Mouse (Mus musculus): ENCODE data around the gene Zdhhc14. TPM values are rescaled to one million over a fixed set of nuclear protein-coding genes. Genes with fewer than 3 reads are reported as not detected.
A peak's percentile ranks its signal among the peaks of the same experiment; 100 is the strongest.

The Zdhhc14 gene
- polyA plus RNA-seq, 1 experiment from 2014 or later: 8.4 TPM

GRCm38 (mm10) chr17:5756855-5757254, 264.5 kb downstream of the Zdhhc14 start:
- no peak for ATAC-seq (ENCODE audit: low read depth)
- no peaks in the 10 kb centered on the region for H3K9me3 ChIP-seq
- H3K4me2 ChIP-seq: no peak overlapping the region
- H3K4me3 ChIP-seq: no peak overlapping the region
- no peak overlapping the region for H3K27ac ChIP-seq (replicated peaks)
- 0 out of 2 replicates have a peak, but pooled peaks cover 7% of the 10 kb centered on the region for H3K27me3 ChIP-seq
- H3K9ac ChIP-seq: no peak overlapping the region
- peaks cover 12% of the 10 kb centered on the region for H3K4me1 ChIP-seq (replicated peaks)
- H3K36me3 ChIP-seq: no peaks in the 10 kb centered on the region
- WGBS: 92% methylated on average over 15 of the region's 15 CpGs

- Histone ChIP-seq H3K9ac (no peak overlapping the region), H3K27me3 (no peaks in the 10 kb centered on the region), H3K4me3 (no peak overlapping the region), H3K27ac (replicated peaks) (no peak overlapping the region), H3K4me1 (replicated peaks) (peaks cover 7% of the 10 kb centered on the region), H3K4me2 (no peak overlapping the region), H3K9me3 (no peaks in the 10 kb centered on the region), H3K36me3 (no peaks in the 10 kb centered on the region)
- 81% methylated on average over 5 of the region's 5 CpGs for WGBS
- no peak for ATAC-seq (ENCODE audit: low read depth)
Observed at GRCm38 (mm10) chr17:5763768-5764167, 271.4 kb downstream of the Zdhhc14 start.

- H3K36me3 ChIP-seq: no peaks in the 10 kb centered on the region
- H3K9ac ChIP-seq: no peak overlapping the region
- H3K4me1 ChIP-seq (replicated peaks): peaks cover 7% of the 10 kb centered on the region
- no peaks in the 10 kb centered on the region for H3K9me3 ChIP-seq
- H3K27me3 ChIP-seq: no peaks in the 10 kb centered on the region
- ATAC-seq (ENCODE audit: low read depth): no peak
- no peak overlapping the region for H3K27ac ChIP-seq (replicated peaks)
- 52% methylated on average over 5 of the region's 5 CpGs for WGBS
- no peak overlapping the region for H3K4me3 ChIP-seq
- H3K4me2 ChIP-seq: no peak overlapping the region
Observed at GRCm38 (mm10) chr17:5764270-5764669, 271.9 kb downstream of the Zdhhc14 start.

- 57% methylated on average over 4 of the region's 4 CpGs for WGBS
- H3K4me3 ChIP-seq: no peak overlapping the region
- H3K9ac ChIP-seq: no peak overlapping the region
- ATAC-seq (ENCODE audit: low read depth): no peak
- no peaks in the 10 kb centered on the region for H3K9me3 ChIP-seq
- peaks cover 20% of the 10 kb centered on the region for H3K4me1 ChIP-seq (replicated peaks)
- H3K36me3 ChIP-seq: no peaks in the 10 kb centered on the region
- no peak overlapping the region for H3K4me2 ChIP-seq
- H3K27ac ChIP-seq (replicated peaks): peak overlapping the region; percentile 42
- no peaks in the 10 kb centered on the region for H3K27me3 ChIP-seq
Observed at GRCm38 (mm10) chr17:5765746-5766145, 273.4 kb downstream of the Zdhhc14 start.

- WGBS: 63% methylated on average over 6 of the region's 6 CpGs
- H3K4me1 ChIP-seq (replicated peaks): peaks cover 24% of the 10 kb centered on the region
- no peak for ATAC-seq (ENCODE audit: low read depth)
- H3K9me3 ChIP-seq: no peaks in the 10 kb centered on the region
- no peak overlapping the region for H3K27ac ChIP-seq (replicated peaks)
- no peak overlapping the region for H3K4me2 ChIP-seq
- H3K4me3 ChIP-seq: no peak overlapping the region
- no peaks in the 10 kb centered on the region for H3K27me3 ChIP-seq
- H3K9ac ChIP-seq: no peak overlapping the region
- H3K36me3 ChIP-seq: no peaks in the 10 kb centered on the region
Observed at GRCm38 (mm10) chr17:5768164-5768705, 275.9 kb downstream of the Zdhhc14 start.

- no peak overlapping the region for H3K4me3 ChIP-seq
- H3K27ac ChIP-seq (replicated peaks): no peak overlapping the region
- H3K4me2 ChIP-seq: no peak overlapping the region
- no peaks in the 10 kb centered on the region for H3K27me3 ChIP-seq
- no peaks in the 10 kb centered on the region for H3K36me3 ChIP-seq
- no peak overlapping the region for H3K9ac ChIP-seq
- H3K4me1 ChIP-seq (replicated peaks): peaks cover 20% of the 10 kb centered on the region
- ATAC-seq (ENCODE audit: low read depth): no peak
- H3K9me3 ChIP-seq: no peaks in the 10 kb centered on the region
- 85% methylated on average over 9 of the region's 9 CpGs for WGBS
Observed at GRCm38 (mm10) chr17:5768810-5769520, 276.6 kb downstream of the Zdhhc14 start.

- peak overlapping the region; percentile 52; the same call in 1 of the 2 replicates for H3K27ac ChIP-seq (replicated peaks)
- H3K4me3 ChIP-seq: no peak overlapping the region
- 0 out of 2 replicates have a peak, but pooled peaks cover 2% of the 10 kb centered on the region for H3K9me3 ChIP-seq
- 45% methylated on average over 7 of the region's 7 CpGs for WGBS
- ATAC-seq (ENCODE audit: low read depth): no peak
- H3K4me1 ChIP-seq (replicated peaks): peaks cover 17% of the 10 kb centered on the region
- no peaks in the 10 kb centered on the region for H3K27me3 ChIP-seq
- H3K9ac ChIP-seq: 0 out of 2 replicates have a peak overlapping the region, but pooled peaks have one; percentile 53
- peak overlapping the region; percentile 52 for H3K4me2 ChIP-seq
- no peaks in the 10 kb centered on the region for H3K36me3 ChIP-seq
Observed at GRCm38 (mm10) chr17:5769776-5770175, 277.4 kb downstream of the Zdhhc14 start.

- peak; percentile 71 for ATAC-seq (ENCODE audit: low read depth)
- WGBS: 14% methylated on average over 22 of the region's 22 CpGs
- Histone ChIP-seq H3K4me2 (peak overlapping the region; percentile 52), H3K9me3 (0 out of 2 replicates have a peak, but pooled peaks cover 8% of the 10 kb centered on the region), H3K4me3 (peak overlapping the region; percentile 22), H3K36me3 (no peaks in the 10 kb centered on the region), H3K27ac (replicated peaks) (peak overlapping the region; percentile 52; the same call in 1 of the 2 replicates), H3K9ac (peak overlapping the region; percentile 53), H3K4me1 (replicated peaks) (peaks cover 17% of the 10 kb centered on the region), H3K27me3 (no peaks in the 10 kb centered on the region)
Observed at GRCm38 (mm10) chr17:5770265-5771249, 278.2 kb downstream of the Zdhhc14 start.

- H3K4me2 ChIP-seq: no peak overlapping the region
- WGBS: 68% methylated on average over 5 of the region's 5 CpGs
- H3K4me3 ChIP-seq: no peak overlapping the region
- H3K4me1 ChIP-seq (replicated peaks): no peaks in the 10 kb centered on the region
- H3K9ac ChIP-seq: no peak overlapping the region
- no peaks in the 10 kb centered on the region for H3K36me3 ChIP-seq
- ATAC-seq (ENCODE audit: low read depth): no peak
- no peak overlapping the region for H3K27ac ChIP-seq (replicated peaks)
- H3K9me3 ChIP-seq: 0 out of 2 replicates have a peak, but pooled peaks cover 2% of the 10 kb centered on the region
- no peaks in the 10 kb centered on the region for H3K27me3 ChIP-seq
Observed at GRCm38 (mm10) chr17:5780213-5780975, 288.0 kb downstream of the Zdhhc14 start.

GRCm38 (mm10) chr17:5785238-5785637, 292.9 kb downstream of the Zdhhc14 start:
- no peak for ATAC-seq (ENCODE audit: low read depth)

GRCm38 (mm10) chr17:5792164-5792791, 299.9 kb downstream of the Zdhhc14 start:
- Histone ChIP-seq H3K4me3 (no peak overlapping the region), H3K4me2 (no peak overlapping the region), H3K36me3 (no peaks in the 10 kb centered on the region), H3K27me3 (no peaks in the 10 kb centered on the region), H3K27ac (replicated peaks) (no peak overlapping the region), H3K9me3 (peaks cover 3% of the 10 kb centered on the region; the same call in 1 of the 2 replicates), H3K4me1 (replicated peaks) (no peaks in the 10 kb centered on the region; the same call in 1 of the 2 replicates), H3K9ac (no peak overlapping the region)
- 91% methylated on average over 12 of the region's 12 CpGs for WGBS
- no peak for ATAC-seq (ENCODE audit: low read depth)

More at GRCm38 (mm10) chr17:5785238-5785637, 292.9 kb downstream of the Zdhhc14 start:
- WGBS: 60% methylated on average over 2 of the region's 2 CpGs
- H3K27me3 ChIP-seq: no peaks in the 10 kb centered on the region
- H3K36me3 ChIP-seq: no peaks in the 10 kb centered on the region
- H3K4me2 ChIP-seq: no peak overlapping the region
- H3K4me3 ChIP-seq: no peak overlapping the region
- no peak overlapping the region for H3K27ac ChIP-seq (replicated peaks)
- H3K4me1 ChIP-seq (replicated peaks): no peaks in the 10 kb centered on the region
- H3K9ac ChIP-seq: no peak overlapping the region
- peaks cover 3% of the 10 kb centered on the region; the same call in 1 of the 2 replicates for H3K9me3 ChIP-seq
